Mouse (Mus musculus): ENCODE measurements at regions not wholly inside any gene's neighbourhood (a gene's known extent, or its start where the extent isn't known, plus 50 kb on each side); places are given as distances from the start of the nearest gene placed in this dataset.

- Histone ChIP-seq H3K79me2 (ENCODE audit: control insufficient read depth, insufficient read depth) (no peaks in the 10 kb centered on the region), H3K27me3 (ENCODE audit: control insufficient read depth, insufficient read depth, insufficient read length) (no peaks in the 10 kb centered on the region), H3K36me3 (ENCODE audit: control insufficient read depth, insufficient read depth) (no peaks in the 10 kb centered on the region), H3K79me3 (ENCODE audit: low read depth) (no peaks in the 10 kb centered on the region), H3ac (ENCODE audit: control insufficient read depth, insufficient read length, low read depth) (no peak overlapping the region), H3K4me3 (ENCODE audit: insufficient read depth, poor library complexity, severe bottlenecking) (no peak overlapping the region)
- TF ChIP-seq MYOG (IDR thresholded peaks at IDR 0.05; ENCODE audit: control insufficient read depth, extremely low read depth, insufficient read length), result no peak
- TF ChIP-seq MAX (IDR thresholded peaks at IDR 0.05), result no peak
- TF ChIP-seq MYOD1 (IDR thresholded peaks at IDR 0.05; ENCODE audit: control insufficient read depth, insufficient read length, low read depth), result no peak
- TF ChIP-seq USF1 (IDR thresholded peaks at IDR 0.05; ENCODE audit: low read depth), result no peak
- no peak for TF ChIP-seq CEBPB (IDR thresholded peaks at IDR 0.05; ENCODE audit: low read depth)
- no peak for TF ChIP-seq FOSL1 (IDR thresholded peaks at IDR 0.05; ENCODE audit: insufficient read depth, low read length, poor library complexity, severe bottlenecking)
- no peak for TF ChIP-seq CTCF (IDR thresholded peaks at IDR 0.05; ENCODE audit: control insufficient read depth, insufficient read depth, insufficient read length)
These were observed 245.4 kb downstream of the AI593442 start for GRCm38 (mm10) chr9:52434215-52434614.

- Histone ChIP-seq H3K79me2 (ENCODE audit: control insufficient read depth, insufficient read depth) (no peaks in the 10 kb centered on the region), H3K36me3 (ENCODE audit: control insufficient read depth, insufficient read depth) (no peaks in the 10 kb centered on the region), H3K4me3 (ENCODE audit: insufficient read depth, poor library complexity, severe bottlenecking) (no peak overlapping the region), H3K27me3 (ENCODE audit: control insufficient read depth, insufficient read depth, insufficient read length) (no peaks in the 10 kb centered on the region), H3ac (ENCODE audit: control insufficient read depth, insufficient read length, low read depth) (no peak overlapping the region), H3K79me3 (ENCODE audit: low read depth) (no peaks in the 10 kb centered on the region)
- no peak for TF ChIP-seq MAX (IDR thresholded peaks at IDR 0.05)
These were observed 254.2 kb downstream of the AI593442 start for GRCm38 (mm10) chr9:52425413-52425812.

DNA sequence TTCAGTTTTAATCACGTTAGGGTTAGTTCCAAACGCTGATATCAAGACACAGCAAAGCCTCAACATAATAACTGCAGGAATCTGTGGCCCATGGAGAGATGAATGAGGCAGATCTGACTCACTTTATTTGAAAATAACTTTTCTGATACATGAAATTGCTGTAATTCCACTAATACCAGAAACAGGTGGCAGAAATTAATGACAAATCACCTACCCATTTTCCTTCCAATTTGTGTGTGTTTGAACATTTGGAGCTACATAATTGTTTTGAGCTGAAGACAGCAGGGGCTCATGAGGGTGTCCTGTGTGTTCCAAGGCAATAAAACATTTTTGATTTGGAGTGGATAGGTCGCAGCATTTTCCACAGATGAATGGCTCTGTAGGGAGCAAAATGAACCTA is 254.2 kb upstream of the Zc3h12c start:
- Histone ChIP-seq H3K79me2 (ENCODE audit: control insufficient read depth, insufficient read depth) (no peaks in the 10 kb centered on the region), H3K36me3 (ENCODE audit: control insufficient read depth, insufficient read depth) (no peaks in the 10 kb centered on the region), H3K79me3 (ENCODE audit: low read depth) (no peaks in the 10 kb centered on the region), H3ac (ENCODE audit: control insufficient read depth, insufficient read length, low read depth) (no peak overlapping the region), H3K27me3 (ENCODE audit: control insufficient read depth, insufficient read depth, insufficient read length) (no peaks in the 10 kb centered on the region), H3K4me3 (ENCODE audit: insufficient read depth, poor library complexity, severe bottlenecking) (no peak overlapping the region)
- TF ChIP-seq USF1 (IDR thresholded peaks at IDR 0.05; ENCODE audit: low read depth), result no peak

- Histone ChIP-seq H3K27me3 (ENCODE audit: control insufficient read depth, insufficient read depth, insufficient read length) (no peaks in the 10 kb centered on the region), H3ac (ENCODE audit: control insufficient read depth, insufficient read length, low read depth) (no peak overlapping the region), H3K79me3 (ENCODE audit: low read depth) (no peaks in the 10 kb centered on the region), H3K4me3 (ENCODE audit: insufficient read depth, poor library complexity, severe bottlenecking) (no peak overlapping the region), H3K36me3 (ENCODE audit: control insufficient read depth, insufficient read depth) (no peaks in the 10 kb centered on the region), H3K79me2 (ENCODE audit: control insufficient read depth, insufficient read depth) (no peaks in the 10 kb centered on the region)
- no peak for TF ChIP-seq MAX (IDR thresholded peaks at IDR 0.05)
- no peak for TF ChIP-seq MYOG (IDR thresholded peaks at IDR 0.05; ENCODE audit: control insufficient read depth, extremely low read depth, insufficient read length)
- no peak for TF ChIP-seq CEBPB (IDR thresholded peaks at IDR 0.05; ENCODE audit: low read depth)
- no peak for TF ChIP-seq FOSL1 (IDR thresholded peaks at IDR 0.05; ENCODE audit: insufficient read depth, low read length, poor library complexity, severe bottlenecking)
- no peak for TF ChIP-seq MYOD1 (IDR thresholded peaks at IDR 0.05; ENCODE audit: control insufficient read depth, insufficient read length, low read depth)
- no peak for TF ChIP-seq USF1 (IDR thresholded peaks at IDR 0.05; ENCODE audit: low read depth)
- TF ChIP-seq CTCF (IDR thresholded peaks at IDR 0.05; ENCODE audit: control insufficient read depth, insufficient read depth, insufficient read length), result no peak
These were observed 247.3 kb upstream of the Zc3h12c start for GRCm38 (mm10) chr9:52415706-52416105.

DNA sequence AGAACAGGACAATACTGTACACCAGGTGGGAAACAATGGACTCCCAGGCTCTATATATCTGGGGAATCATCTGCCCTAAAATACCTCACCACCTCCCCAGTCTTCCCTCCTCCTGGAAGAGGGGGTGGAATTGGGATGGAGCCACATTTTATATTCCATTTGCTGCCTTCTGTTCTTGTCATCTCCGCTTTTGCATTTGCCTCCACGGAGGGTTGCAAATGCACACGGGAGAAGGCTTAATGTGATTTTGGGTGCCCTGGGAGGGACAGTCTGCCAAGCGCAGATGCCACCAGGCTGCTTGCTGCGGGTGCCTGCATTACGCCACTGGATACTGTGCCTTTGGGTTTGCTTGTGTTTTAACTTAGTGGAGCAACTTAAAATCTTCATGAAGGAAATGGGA is 239.5 kb upstream of the Zc3h12c start:
- Histone ChIP-seq H3K36me3 (ENCODE audit: control insufficient read depth, insufficient read depth) (no peaks in the 10 kb centered on the region), H3K79me3 (ENCODE audit: low read depth) (no peaks in the 10 kb centered on the region), H3ac (ENCODE audit: control insufficient read depth, insufficient read length, low read depth) (no peak overlapping the region), H3K4me3 (ENCODE audit: insufficient read depth, poor library complexity, severe bottlenecking) (no peak overlapping the region), H3K79me2 (ENCODE audit: control insufficient read depth, insufficient read depth) (no peaks in the 10 kb centered on the region), H3K27me3 (ENCODE audit: control insufficient read depth, insufficient read depth, insufficient read length) (no peaks in the 10 kb centered on the region)
- TF ChIP-seq USF1 (IDR thresholded peaks at IDR 0.05; ENCODE audit: low read depth), result no peak
- no peak for TF ChIP-seq FOSL1 (IDR thresholded peaks at IDR 0.05; ENCODE audit: insufficient read depth, low read length, poor library complexity, severe bottlenecking)
- no peak for TF ChIP-seq CTCF (IDR thresholded peaks at IDR 0.05; ENCODE audit: control insufficient read depth, insufficient read depth, insufficient read length)
- TF ChIP-seq MYOD1 (IDR thresholded peaks at IDR 0.05; ENCODE audit: control insufficient read depth, insufficient read length, low read depth), result no peak
- TF ChIP-seq MYOG (IDR thresholded peaks at IDR 0.05; ENCODE audit: control insufficient read depth, extremely low read depth, insufficient read length), result no peak
- no peak for TF ChIP-seq CEBPB (IDR thresholded peaks at IDR 0.05; ENCODE audit: low read depth)
- no peak for TF ChIP-seq MAX (IDR thresholded peaks at IDR 0.05)

DNA sequence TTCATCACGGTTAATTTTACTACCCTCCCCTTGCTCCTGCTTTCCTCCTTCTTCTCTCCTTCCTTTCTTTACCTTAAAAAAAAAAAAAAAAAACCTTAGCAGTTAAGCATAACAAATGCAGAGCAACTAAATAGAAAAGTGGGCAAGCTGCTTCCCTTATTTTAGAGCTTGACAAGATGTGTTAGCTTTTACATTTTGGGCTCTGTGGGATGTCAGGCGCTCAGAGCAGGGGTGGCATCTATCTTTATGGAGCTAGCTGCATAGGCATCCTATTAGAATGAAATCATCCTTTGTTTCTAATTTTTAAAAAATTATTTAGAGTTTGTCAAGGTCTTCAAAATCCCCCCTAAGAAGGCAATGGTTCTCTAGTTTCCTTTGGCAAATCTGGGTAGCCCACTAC is 234.1 kb upstream of the Zc3h12c start:
- no peaks in the 10 kb centered on the region for H3K79me3 ChIP-seq (ENCODE audit: low read depth)
- no peak overlapping the region for H3ac ChIP-seq (ENCODE audit: control insufficient read depth, insufficient read length, low read depth)
- no peak for TF ChIP-seq CEBPB (IDR thresholded peaks at IDR 0.05; ENCODE audit: low read depth)
- no peak for TF ChIP-seq CTCF (IDR thresholded peaks at IDR 0.05; ENCODE audit: control insufficient read depth, insufficient read depth, insufficient read length)
- TF ChIP-seq FOSL1 (IDR thresholded peaks at IDR 0.05; ENCODE audit: insufficient read depth, low read length, poor library complexity, severe bottlenecking), result no peak
- no peak for TF ChIP-seq MYOG (IDR thresholded peaks at IDR 0.05; ENCODE audit: control insufficient read depth, extremely low read depth, insufficient read length)
- no peak for TF ChIP-seq MYOD1 (IDR thresholded peaks at IDR 0.05; ENCODE audit: control insufficient read depth, insufficient read length, low read depth)
- no peak for TF ChIP-seq USF1 (IDR thresholded peaks at IDR 0.05; ENCODE audit: low read depth)
- no peak for TF ChIP-seq MAX (IDR thresholded peaks at IDR 0.05)

More for the DNA sequence above, 234.1 kb upstream of the Zc3h12c start:
- no peaks in the 10 kb centered on the region for H3K79me2 ChIP-seq (ENCODE audit: control insufficient read depth, insufficient read depth)
- H3K36me3 ChIP-seq (ENCODE audit: control insufficient read depth, insufficient read depth), result no peaks in the 10 kb centered on the region
- H3K4me3 ChIP-seq (ENCODE audit: insufficient read depth, poor library complexity, severe bottlenecking), result no peak overlapping the region
- peaks cover 4% of the 10 kb centered on the region for H3K27me3 ChIP-seq (ENCODE audit: control insufficient read depth, insufficient read depth, insufficient read length)

Data from C2C12 (cell line).